Mouse (Mus musculus) spleen, adult 2 months (tissue): ENCODE measurements around the gene Phgr1. TPM values are rescaled to one million over a fixed set of nuclear protein-coding genes. Genes with fewer than 3 reads are reported as not detected.
A peak's percentile ranks its signal among the peaks of the same experiment; 100 is the strongest.

Source experiments
- DNase-seq, 2 experiments: peaks; one replicate each; pipeline versions ENCODE4 v3.0.0 to v3.0.0-alpha.2; 2012 to 2021; ENCODE audit warnings: low spot score in 2 of 2, low read depth in 1 of 2
- H3K27ac ChIP-seq: fragments of 200-500 bp; 2 replicates; pipeline ENCODE4 v1.5.1; 2012; ENCODE audit warnings: low read length, inconsistent platforms; ENCODE audit not compliant: insufficient read depth
- H3K27me3 ChIP-seq: fragments of 200-500 bp; 2 replicates; pipeline ENCODE4 v1.6.1; 2012; ENCODE audit warnings: mild to moderate bottlenecking, moderate library complexity, low read length, inconsistent platforms; ENCODE audit not compliant: control insufficient read depth, insufficient read depth
- H3K36me3 ChIP-seq: fragments of 200-500 bp; 2 replicates; pipeline ENCODE4 v1.6.1; 2012; ENCODE audit warnings: mild to moderate bottlenecking, low read length, inconsistent platforms; ENCODE audit not compliant: control insufficient read depth, insufficient read depth
- H3K4me1 ChIP-seq: fragments of 200-500 bp; 2 replicates; pipeline ENCODE4 v1.6.1; 2011; ENCODE audit warnings: inconsistent platforms; ENCODE audit not compliant: control insufficient read depth, insufficient read depth, insufficient read length
- H3K4me3 ChIP-seq: fragments of 200-500 bp; 2 replicates; pipeline ENCODE4 v1.5.1; 2011; ENCODE audit warnings: mild to moderate bottlenecking, inconsistent platforms; ENCODE audit not compliant: insufficient read depth, insufficient read length; ENCODE audit errors: extremely low read depth
- CTCF ChIP-seq: fragments of 200-500 bp; IDR thresholded peaks from 2 replicates; pipeline ENCODE4 v1.5.1; 2011; ENCODE audit warnings: mild to moderate bottlenecking, inconsistent platforms; ENCODE audit not compliant: insufficient read depth, insufficient read length, insufficient replicate concordance; ENCODE audit errors: extremely low read depth
- POLR2A ChIP-seq: fragments of 200-500 bp; IDR thresholded peaks from 2 replicates; pipeline ENCODE4 v1.6.1; 2011; ENCODE audit warnings: low read depth, low read length, inconsistent platforms
- WGBS: fragments of 180-500 bp; shearing (Covaris S2); methylation state at CpG from one replicate; pipeline ENCODE4 v1.1.7; 2018; 5-methylcytosine and 5-hydroxymethylcytosine counted together
- polyA plus RNA-seq: library from polyadenylated mRNA; depleted of rRNA; stranded (reverse); fragments of >200 nt; gene quantifications from 2 replicates; pipeline ENCODE4 v1.2.3, GENCODE M21; 2012; rRNA removed

Phgr1 gene
- polyA plus RNA-seq, 1 experiment, result 0.36 TPM

GRCm38 (mm10) chr2:118813981-118814836, 41.6 kb downstream of the Phgr1 start, which contains the start of gene Knstrn:
TSS of gene Knstrn (plus strand) at chr2:118814003.
- peak within 1 kb of the TSS; percentile 78 for H3K4me3 ChIP-seq
- no peak for TF ChIP-seq CTCF
- no peak for TF ChIP-seq POLR2A
- WGBS, result 1% methylated on average over 49 of the region's 49 CpGs
- no peaks in the 10 kb centered on the region; the same call in 1 of the 2 replicates for H3K36me3 ChIP-seq
- H3K27me3 ChIP-seq, result no peaks in the 10 kb centered on the region
- H3K27ac ChIP-seq, result peak within 1 kb of the TSS; percentile 10; the same call in 1 of the 2 replicates
- H3K4me1 ChIP-seq, result peaks cover 2% of the 10 kb centered on the region; the same call in 1 of the 2 replicates
- peak; percentile 65 to 89 for DNase-seq

- WGBS, result 92% methylated on average over 5 of the region's 5 CpGs
- Histone ChIP-seq H3K27me3 (no peaks in the 10 kb centered on the region), H3K4me1 (no peaks in the 10 kb centered on the region), H3K4me3 (no peak overlapping the region), H3K36me3 (no peaks in the 10 kb centered on the region; the same call in 1 of the 2 replicates), H3K27ac (no peak overlapping the region)
- TF ChIP-seq POLR2A (no peak), CTCF (no peak)
- DNase-seq, result no peak
Observed at GRCm38 (mm10) chr2:118822800-118823199, 50.2 kb downstream of the Phgr1 start.

- WGBS, result 97% methylated on average over 4 of the region's 4 CpGs
- TF ChIP-seq CTCF, result no peak
- TF ChIP-seq POLR2A, result no peak
- H3K36me3 ChIP-seq, result no peaks in the 10 kb centered on the region
- H3K27ac ChIP-seq, result no peak overlapping the region
- no peak overlapping the region for H3K4me3 ChIP-seq
- no peaks in the 10 kb centered on the region for H3K27me3 ChIP-seq
- H3K4me1 ChIP-seq, result no peaks in the 10 kb centered on the region
- DNase-seq, result no peak
Observed at GRCm38 (mm10) chr2:118824396-118824795, 51.8 kb downstream of the Phgr1 start.

Other genes with a start within 250 kb of the Phgr1 start
- gene Bmf, start 223.1 kb upstream of the Phgr1 start, polyA plus RNA-seq, result 24.8 and 32.4 TPM in 2 replicates
- 5.0 and 5.7 TPM in 2 replicates for gene Bub1b, start 174.6 kb upstream of the Phgr1 start, polyA plus RNA-seq
- gene Pak6, start 109.5 kb upstream of the Phgr1 start, polyA plus RNA-seq, result 0.33 and 0.45 TPM in 2 replicates
- 0.02 and 0.04 TPM in 2 replicates for gene Ankrd63, start 68.8 kb upstream of the Phgr1 start, polyA plus RNA-seq
- gene Plcb2, start 44.3 kb upstream of the Phgr1 start, polyA plus RNA-seq, result 37.0 and 41.7 TPM in 2 replicates
- 8.7 and 12.1 TPM in 2 replicates for gene Inafm2, start 27.0 kb upstream of the Phgr1 start, polyA plus RNA-seq
- 2.6 and 3.1 TPM in 2 replicates for gene Ccdc9b, start 10.1 kb upstream of the Phgr1 start, polyA plus RNA-seq
- gene Disp2, start 7.0 kb downstream of the Phgr1 start, polyA plus RNA-seq, result 0.09 and 0.14 TPM in 2 replicates
- gene Knstrn, start 41.2 kb downstream of the Phgr1 start, polyA plus RNA-seq, result 3.7 and 4.2 TPM in 2 replicates
- gene Ivd, start 89.2 kb downstream of the Phgr1 start, polyA plus RNA-seq, result 31.1 and 36.7 TPM in 2 replicates
- gene Bahd1, start 127.6 kb downstream of the Phgr1 start, polyA plus RNA-seq, result 22.2 and 26.0 TPM in 2 replicates
- gene Chst14, start 153.7 kb downstream of the Phgr1 start, polyA plus RNA-seq, result 7.0 and 8.2 TPM in 2 replicates